Mouse (Mus musculus): ENCODE measurements around the gene 1600014C23Rik.

- TF ChIP-seq CTCF (IDR thresholded peaks at IDR 0.05) (no peak), EP300 (IDR thresholded peaks at IDR 0.05) (no peak)
Measured at GRCm38 (mm10) chr17:45777431-45777830, 43.8 kb upstream of the 1600014C23Rik start.

Measured in lung, postnatal 0 days (tissue).